Mouse (Mus musculus): ENCODE measurements at regions not wholly inside any gene's neighbourhood (a gene's known extent, or its start where the extent isn't known, plus 50 kb on each side); places are given as distances from the start of the nearest gene placed in this dataset.

DNA sequence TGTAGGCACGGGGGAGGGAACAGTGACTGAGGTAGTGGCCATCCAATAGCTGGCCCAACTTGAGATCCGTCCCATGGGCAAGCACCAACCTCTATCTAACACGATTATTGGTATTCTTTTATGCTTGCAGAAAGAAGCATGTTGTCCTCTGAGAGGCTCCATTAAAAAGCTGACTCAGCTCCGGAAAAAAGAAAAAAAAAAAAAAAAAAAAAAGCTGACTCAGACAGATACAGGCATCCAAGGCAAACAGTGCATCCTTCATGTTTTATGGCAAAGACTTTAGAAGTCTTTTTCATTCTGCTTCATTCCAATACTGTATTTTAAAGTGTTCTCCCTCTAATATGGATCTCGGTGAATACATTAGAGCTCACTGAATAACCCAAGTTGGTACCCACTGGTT, 162.0 kb upstream of the Sphkap start:
- intact Hi-C loops (cut with DNase I) = no loop called here
- no peak for DNase-seq

DNA sequence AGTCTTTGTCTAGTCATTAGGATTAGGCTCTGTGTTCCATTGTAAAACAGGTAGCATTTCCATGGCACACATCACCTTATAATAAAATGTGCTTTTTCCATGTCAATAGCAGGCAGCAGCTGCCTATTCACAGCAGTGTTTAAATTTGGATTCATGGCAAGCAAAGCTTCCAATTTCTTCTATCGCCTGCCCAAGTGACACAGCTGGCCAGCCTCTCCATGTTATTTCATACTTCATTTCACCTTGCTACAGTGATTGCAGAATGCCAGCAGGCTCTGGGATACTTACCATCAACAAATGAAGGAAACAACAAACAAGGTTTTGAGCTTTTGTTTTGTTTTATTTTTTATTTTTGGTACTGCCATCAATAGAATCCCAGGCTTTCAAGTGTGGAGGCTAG, 160.7 kb upstream of the Sphkap start:
- peak in 1 of 2 experiments; percentile 1 for DNase-seq

DNA sequence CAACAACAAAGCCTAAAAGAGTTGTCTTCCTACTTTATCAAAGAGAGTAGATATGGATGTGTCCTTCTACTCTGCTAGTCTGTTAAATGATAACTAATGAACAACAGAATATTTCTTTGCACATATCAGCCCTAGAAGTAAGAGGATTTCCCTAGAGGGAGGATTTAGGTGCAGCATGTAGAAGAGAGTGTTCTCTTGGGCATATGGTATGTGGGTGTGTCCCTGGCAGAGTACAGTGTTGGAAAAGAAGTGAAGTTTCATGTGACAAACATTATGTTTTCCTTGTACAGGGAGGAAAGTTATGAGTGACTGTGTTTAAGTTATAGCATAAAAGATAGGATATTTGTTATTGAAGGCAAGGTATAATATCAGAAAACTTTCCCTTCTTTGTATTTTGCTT, 143.6 kb upstream of the Sphkap start:
- intact Hi-C loops (cut with DNase I) = no loop called here
- no peak for DNase-seq

More for the DNA sequence above, 160.7 kb upstream of the Sphkap start:
- intact Hi-C loops (cut with DNase I) = no loop called here

DNA sequence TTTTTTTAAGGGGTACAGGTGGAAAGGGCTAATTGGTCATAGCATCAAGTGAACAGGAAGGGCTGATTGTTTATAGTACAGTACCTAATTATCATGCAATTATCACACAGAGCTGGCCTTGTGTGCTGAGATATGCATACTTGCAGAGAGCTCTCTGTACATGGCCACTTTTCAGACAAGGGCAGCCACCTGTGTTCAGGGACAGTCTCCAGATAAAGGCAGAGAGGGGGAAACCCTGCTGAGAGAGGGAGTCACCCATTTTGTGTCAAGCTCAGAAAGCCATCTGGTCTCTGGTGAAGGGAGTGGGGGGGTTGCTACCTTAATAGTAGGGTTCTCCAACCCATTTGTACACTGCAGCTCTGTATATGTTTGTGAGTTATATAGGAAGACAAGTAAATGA, 127.5 kb upstream of the Sphkap start:
- no peak for DNase-seq
- intact Hi-C loops (cut with DNase I) = no loop called here

DNA sequence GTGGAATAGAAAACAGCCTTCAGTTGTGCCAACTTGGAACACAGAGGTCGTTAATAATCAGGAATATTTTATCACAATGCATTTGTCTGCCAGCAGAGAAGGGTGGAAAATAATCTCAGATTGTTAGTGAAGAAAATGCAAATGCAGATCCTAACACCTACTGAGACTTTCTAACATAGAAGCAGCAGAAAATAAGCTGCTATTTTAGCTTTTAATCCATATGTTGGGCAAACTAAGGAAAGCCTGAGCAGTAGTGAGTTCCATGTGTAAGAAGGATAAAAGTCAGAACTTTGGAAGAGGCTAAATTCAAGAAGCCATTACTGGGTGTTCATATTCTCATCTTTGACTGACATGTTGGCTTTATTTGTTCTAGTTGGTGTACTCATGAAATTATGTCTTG, 119.8 kb upstream of the Sphkap start:
- DNase-seq = no peak
- intact Hi-C loops (cut with DNase I) = no loop called here

DNA sequence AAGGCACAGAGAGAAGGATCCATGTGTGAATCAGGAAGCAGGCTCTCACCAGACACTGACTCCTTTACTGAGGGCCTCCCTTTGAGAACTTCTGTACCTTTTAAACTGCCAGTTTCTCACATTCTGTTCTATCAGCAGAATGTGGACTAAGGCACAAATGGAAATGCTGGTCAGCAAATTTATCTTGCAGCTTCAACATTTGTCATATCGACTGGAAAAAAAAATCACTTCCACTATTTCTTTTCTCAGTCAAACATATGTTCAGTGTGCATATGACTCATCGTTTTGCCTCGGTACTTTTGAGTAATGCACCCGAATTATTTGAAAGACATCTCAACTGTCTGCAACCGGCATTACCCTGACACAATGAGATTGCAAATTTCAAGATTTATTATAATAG, 101.4 kb upstream of the Sphkap start:
- DNase-seq = no peak
- intact Hi-C loops (cut with DNase I) = no loop called here

DNA sequence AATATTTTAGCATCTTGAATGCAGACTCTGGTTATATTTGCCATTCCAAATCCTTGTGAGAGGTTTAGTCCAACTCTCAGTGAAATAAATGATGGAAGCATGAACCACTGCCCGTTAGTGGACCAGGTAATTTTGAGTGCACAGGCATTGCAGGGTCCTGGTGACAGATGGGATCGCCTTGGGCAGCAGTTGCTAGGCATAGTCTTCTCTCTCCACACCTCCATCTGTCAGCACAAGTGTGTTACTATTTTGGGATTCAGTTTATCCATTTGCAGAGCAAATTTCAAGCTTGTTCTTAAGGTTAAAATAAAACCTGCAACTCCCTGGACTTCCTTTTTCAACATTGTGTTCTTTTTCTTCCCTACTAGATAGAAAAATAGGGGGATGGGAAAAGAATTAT, 97.4 kb upstream of the Sphkap start:
- intact Hi-C loops (cut with DNase I) = no loop called here
- peak; percentile 4 to 5 for DNase-seq

DNA sequence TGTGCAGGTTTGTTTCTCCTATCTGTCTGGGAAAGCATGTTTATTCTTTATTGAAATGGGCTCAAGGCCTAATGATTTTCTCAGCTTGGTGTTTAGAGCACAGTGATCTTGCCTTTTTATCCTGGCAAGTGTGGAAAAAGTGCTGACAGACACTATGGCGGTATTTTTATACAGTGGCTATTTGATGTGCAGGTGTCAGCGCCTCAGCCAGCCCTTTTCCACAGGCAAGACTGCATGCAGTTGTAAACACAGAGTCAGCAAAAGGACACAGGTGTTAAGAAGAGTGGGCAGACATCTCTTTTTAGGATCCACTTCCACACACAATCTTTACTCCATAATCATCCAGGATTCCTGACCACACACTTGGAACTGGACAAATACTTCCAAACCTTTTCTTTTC, 88.9 kb upstream of the Sphkap start:
- intact Hi-C loops (cut with DNase I) = no loop called here
- no peak for DNase-seq

DNA sequence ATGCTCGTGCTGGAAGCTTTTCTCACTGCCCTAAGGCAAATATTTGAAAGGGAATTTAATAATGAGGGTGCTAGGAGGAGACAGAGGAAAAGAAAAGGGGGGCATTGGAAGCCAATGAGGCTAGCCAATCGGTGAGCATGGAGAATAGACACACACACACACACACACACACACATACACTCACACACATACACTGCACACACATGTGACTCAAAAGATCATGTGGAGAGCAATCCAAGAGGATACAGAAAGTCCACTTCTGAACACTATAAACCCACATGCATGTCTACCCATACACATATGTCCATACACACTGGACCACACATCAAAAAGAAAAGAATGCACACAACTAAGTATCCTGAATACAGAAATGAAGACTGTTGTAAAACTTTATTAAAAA, 88.4 kb upstream of the Sphkap start:
- intact Hi-C loops (cut with DNase I) = no loop called here
- DNase-seq = no peak

DNA sequence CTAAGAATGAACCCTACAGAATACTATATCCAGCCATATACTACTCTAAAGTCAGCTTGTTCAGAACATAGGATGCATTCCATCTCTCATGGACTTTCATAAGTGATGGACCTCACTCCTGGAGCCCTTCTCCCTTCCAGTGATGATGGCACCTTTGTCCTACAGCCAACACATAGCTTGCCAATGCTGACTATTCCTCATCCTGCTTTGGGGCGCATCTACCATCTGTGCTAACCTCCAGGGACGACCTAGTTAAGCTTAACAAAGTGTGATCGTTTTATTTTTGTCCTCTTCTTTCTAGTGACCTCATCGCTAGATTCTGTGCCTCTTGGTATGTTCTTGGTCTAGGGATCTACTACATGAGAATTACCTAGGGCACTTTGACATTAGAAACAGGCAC, 87.0 kb upstream of the Sphkap start:
- DNase-seq = no peak
- intact Hi-C loops (cut with DNase I) = no loop called here

DNA sequence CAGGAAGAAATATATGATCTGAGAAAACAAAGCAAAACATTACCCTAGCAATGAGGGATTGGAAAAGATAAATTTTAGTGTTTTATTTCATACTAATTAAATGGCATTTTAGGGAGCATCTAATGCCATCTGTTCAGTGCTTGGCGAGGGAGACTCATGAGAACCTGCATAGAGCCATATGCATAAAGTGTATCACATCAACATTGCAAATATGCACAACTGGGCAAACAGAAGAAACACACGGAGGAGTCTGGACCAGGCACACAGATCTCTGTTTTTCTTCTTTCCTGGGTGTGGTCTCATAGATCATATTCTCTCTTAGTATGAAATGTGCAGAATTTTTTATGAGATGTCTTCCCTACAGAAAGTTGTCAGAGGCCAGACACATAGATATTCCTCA, 71.1 kb upstream of the Sphkap start:
- DNase-seq = no peak
- intact Hi-C loops (cut with DNase I) = no loop called here

Small RNA genes lying in the stretch of these regions (microRNA-seq; reads per million reads assigned to microRNA genes)
- gene Gm25754 = 0 reads per million in 2 experiments
